Mouse (Mus musculus): ENCODE data around the gene Igsf21.

- no peak for TF ChIP-seq POLR2A (IDR thresholded peaks at IDR 0.05; ENCODE audit: insufficient read depth, low read length)
- TF ChIP-seq CTCF (IDR thresholded peaks at IDR 0.05; ENCODE audit: low read depth, low read length): no peak
Observed at GRCm38 (mm10) chr4:140063153-140063671, 183.4 kb downstream of the Igsf21 start.

Measured in ES-Bruce4 (cell line).